Mouse (Mus musculus) c-Kit-positive CD71-positive TER-119-positive erythroid progenitor cells, embryonic 14.5 days (primary cell): ENCODE measurements around the gene Sms.

Experiments
- DNase-seq: peaks from one replicate; pipeline ENCODE4 v3.0.0-alpha.2; 2013; ENCODE audit warnings: low spot score

Sms gene

GRCm38 (mm10) chrX:157449000-157449399 lies 43.1 kb downstream of the Sms start:
- no peak for DNase-seq

GRCm38 (mm10) chrX:157447431-157447830 lies 44.7 kb downstream of the Sms start:
- no peak for DNase-seq

GRCm38 (mm10) chrX:157434768-157435167 lies 57.3 kb downstream of the Sms start:
- DNase-seq: no peak

GRCm38 (mm10) chrX:157419451-157419850 lies 72.6 kb downstream of the Sms start:
- no peak for DNase-seq

- DNase-seq: no peak
These were observed 76.9 kb downstream of the Sms start, which contains the start of gene Phex for GRCm38 (mm10) chrX:157415212-157415611. Phex (minus strand) TSS chrX:157415312.

GRCm38 (mm10) chrX:157404919-157405318 lies 87.2 kb downstream of the Sms start:
- no peak for DNase-seq
